Mouse (Mus musculus): ENCODE results near the gene Lonp2.
A peak's percentile ranks its signal among the peaks of the same experiment; 100 is the strongest.

Gene Lonp2

DNA sequence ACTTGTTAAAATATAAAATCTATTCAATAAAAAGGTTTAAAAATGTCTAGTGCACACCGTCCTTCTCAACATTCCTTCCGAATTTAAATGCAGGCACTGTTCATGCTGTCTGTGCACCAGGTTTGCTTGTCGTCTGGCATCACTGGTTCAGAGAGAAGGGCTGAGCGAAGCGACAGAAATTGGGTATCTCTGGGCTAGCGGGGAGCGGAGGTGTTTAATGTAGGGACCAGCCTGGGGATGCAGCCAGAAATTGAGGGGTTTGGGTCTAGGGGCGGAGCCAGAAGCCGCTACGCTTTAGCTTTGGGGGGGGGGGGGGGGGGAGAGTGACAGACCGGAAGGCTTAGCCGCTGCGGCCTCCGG lies 312 bp upstream of the Lonp2 start:
- DNase-seq (ENCODE audit: low read depth, low spot score), result no peak

DNA sequence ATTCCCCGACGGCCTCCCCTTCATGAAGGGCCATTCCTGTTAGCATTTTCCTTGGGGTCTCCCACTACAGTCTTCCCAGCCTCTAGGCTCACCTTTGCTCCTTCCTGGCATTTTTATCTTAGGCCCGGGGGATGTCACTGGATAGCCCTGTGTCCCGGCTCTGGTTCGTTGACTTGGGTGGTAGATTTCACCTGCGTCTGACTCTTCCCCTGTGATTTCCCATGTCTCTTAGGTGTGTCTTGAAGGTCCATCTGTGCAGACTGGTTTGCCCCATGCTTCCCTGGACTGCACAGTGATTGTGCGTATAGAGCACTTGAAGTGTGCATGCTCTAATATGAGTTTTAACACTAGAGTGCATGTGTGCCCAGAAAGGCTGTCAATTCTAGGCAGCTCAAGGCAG lies 1.1 kb downstream of the Lonp2 start:
- no peak for DNase-seq (ENCODE audit: low read depth, low spot score)

DNA sequence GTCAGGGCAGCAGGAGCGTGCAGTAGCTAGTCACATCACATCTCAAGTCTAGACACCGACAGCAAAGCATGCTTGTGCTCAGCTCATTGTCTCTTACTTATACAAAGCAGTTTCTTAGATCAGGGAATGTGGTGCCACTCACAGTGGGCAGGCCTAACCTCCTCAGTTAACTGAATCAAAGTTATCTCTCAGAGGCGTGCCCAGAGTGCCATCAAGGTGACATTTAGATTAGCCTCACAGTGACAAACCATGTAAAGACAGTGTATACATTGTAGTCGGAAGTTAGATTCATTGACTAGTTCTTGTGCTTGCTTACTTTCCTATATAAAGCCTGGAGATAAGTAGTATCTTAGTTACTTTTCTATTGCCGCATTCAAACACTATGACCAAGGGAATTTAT lies 6.4 kb downstream of the Lonp2 start:
- no peak for DNase-seq (ENCODE audit: low read depth, low spot score)

- DNase-seq (ENCODE audit: low read depth, low spot score), result no peak
Measured at GRCm38 (mm10) chr8:86631395-86631794, 7.6 kb downstream of the Lonp2 start.

DNA sequence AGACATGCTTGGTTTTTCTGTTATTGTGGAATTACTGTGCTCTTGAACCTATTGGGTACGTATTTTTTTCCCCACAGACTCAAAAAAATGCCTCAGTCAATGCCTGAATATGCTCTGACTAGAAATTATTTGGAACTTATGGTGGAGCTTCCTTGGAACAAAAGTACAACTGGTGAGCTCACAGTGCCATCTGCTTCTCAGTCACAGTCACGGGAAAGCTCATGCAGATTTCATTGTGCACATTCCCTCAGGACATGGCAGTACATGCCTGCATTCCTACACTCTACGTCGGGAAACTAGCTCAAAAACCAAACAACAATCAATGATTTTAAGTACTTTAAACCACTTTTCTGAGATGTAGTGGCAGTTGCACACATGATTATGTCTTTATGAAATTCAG lies 14.0 kb downstream of the Lonp2 start:
- DNase-seq (ENCODE audit: low read depth, low spot score), result no peak

DNA sequence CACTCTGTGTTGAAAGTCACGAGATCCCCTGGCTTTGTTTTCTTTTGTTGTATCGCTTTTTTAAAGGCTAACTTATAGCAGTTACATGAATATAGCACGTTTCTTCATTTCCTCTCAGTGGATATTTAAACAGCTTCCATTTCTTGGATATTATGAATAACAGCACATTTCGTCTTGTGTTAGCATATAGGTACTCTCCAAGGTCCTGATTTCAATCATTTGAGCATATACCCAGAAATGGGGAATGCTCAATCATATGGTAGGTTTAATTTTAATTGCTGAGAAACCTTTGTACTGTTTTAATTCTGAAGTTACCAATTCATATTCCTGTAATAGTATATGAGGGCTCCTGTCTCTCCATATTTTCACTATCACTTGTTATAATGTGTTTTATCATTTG lies 15.1 kb downstream of the Lonp2 start:
- DNase-seq (ENCODE audit: low read depth, low spot score), result no peak

DNA sequence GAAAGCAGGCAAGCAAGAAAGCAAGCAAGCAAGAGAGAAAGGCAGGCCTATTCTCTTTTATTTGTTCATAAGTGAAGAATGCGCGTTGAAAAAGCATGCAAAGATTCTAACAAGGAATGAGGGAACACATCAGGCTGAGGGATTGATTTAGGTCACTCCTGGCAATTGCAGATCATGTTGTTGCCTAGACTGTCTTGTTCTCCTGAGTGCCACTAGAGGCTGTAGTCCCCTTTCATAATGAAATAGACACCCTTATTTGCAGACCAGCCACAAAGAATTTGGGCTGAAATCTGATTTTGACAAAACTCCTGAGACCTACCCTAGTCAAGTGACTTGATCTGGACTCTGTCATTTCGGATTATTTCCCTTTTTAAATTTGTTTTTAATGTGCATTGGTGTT lies 18.8 kb downstream of the Lonp2 start:
- DNase-seq (ENCODE audit: low read depth, low spot score), result no peak

- no peak for DNase-seq (ENCODE audit: low read depth, low spot score)
Measured at GRCm38 (mm10) chr8:86644661-86645060, 20.8 kb downstream of the Lonp2 start.

GRCm38 (mm10) chr8:86647771-86648170 lies 23.9 kb downstream of the Lonp2 start:
- DNase-seq (ENCODE audit: low read depth, low spot score), result no peak

DNA sequence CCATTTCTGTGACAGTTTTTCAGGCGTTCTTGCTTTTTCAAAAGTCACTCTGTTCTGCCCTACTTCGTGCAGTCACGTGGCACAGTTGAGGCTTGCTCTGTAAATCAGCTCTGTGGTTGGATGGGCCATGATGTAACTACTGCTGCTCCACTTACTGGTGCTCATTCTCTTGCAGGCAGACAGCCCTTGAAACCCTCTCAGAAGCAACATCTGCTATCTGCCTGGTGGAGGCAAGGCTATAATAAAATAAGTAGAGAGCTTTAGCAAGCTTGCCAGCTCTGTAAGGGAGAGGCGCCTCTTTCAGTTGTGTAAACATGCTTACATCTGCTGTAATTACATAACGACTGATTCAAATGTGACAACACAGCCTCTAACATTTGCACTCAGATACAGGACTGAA lies 27.6 kb downstream of the Lonp2 start:
- peak; percentile 34 for DNase-seq (ENCODE audit: low read depth, low spot score)

DNA sequence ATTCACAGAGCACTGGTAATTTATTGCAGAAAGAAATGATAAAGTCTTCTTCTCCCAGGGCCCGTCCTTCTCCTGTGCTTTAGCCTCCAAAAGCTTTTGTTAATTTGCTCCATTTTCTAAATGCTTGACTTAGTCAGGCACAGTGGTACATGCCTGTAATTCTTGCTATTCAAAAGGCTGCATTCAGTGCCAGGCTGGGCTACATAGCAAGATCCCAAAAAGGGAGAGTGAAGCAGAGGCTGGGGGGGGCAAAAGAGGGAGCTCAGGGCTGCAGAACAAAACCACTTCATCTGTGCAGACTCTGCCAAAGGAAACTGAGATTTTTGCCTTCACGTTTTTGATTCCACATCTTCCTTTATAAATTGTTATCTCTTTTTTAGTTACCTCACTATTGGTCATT lies 28.7 kb downstream of the Lonp2 start:
- DNase-seq (ENCODE audit: low read depth, low spot score), result no peak

GRCm38 (mm10) chr8:86654578-86654977 lies 30.7 kb downstream of the Lonp2 start:
- DNase-seq (ENCODE audit: low read depth, low spot score), result no peak

GRCm38 (mm10) chr8:86668750-86669149 lies 44.9 kb downstream of the Lonp2 start:
- DNase-seq (ENCODE audit: low read depth, low spot score), result peak; percentile 36

GRCm38 (mm10) chr8:86669259-86669658 lies 45.4 kb downstream of the Lonp2 start:
- DNase-seq (ENCODE audit: low read depth, low spot score), result no peak

- DNase-seq (ENCODE audit: low read depth, low spot score), result no peak
Measured at GRCm38 (mm10) chr8:86686629-86687028, 62.8 kb downstream of the Lonp2 start.

DNA sequence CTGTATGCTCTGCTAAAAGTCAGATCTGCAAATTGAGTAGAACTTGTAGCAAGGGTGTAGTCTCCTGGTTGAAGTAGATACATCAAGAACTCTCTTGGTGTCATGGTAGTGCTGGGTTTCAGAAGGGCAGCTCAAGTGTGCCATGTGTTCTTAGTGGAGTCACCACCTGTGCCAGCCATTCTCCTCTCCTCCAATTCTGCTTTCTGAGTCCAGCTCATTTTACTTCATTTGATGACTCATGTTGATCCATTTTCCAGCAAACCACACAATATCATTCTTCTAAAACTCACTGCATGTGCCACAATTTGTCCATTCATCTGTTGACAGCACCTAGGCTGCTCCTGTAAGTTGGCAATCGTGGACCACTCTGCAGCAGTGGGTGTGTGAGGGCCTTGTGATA lies 68.3 kb downstream of the Lonp2 start:
- no peak for DNase-seq (ENCODE audit: low read depth, low spot score)

- no peak for DNase-seq (ENCODE audit: low read depth, low spot score)
Measured at GRCm38 (mm10) chr8:86694011-86694410, 70.2 kb downstream of the Lonp2 start.

- DNase-seq (ENCODE audit: low read depth, low spot score), result no peak
Measured at GRCm38 (mm10) chr8:86695703-86696102, 71.9 kb downstream of the Lonp2 start.

DNA sequence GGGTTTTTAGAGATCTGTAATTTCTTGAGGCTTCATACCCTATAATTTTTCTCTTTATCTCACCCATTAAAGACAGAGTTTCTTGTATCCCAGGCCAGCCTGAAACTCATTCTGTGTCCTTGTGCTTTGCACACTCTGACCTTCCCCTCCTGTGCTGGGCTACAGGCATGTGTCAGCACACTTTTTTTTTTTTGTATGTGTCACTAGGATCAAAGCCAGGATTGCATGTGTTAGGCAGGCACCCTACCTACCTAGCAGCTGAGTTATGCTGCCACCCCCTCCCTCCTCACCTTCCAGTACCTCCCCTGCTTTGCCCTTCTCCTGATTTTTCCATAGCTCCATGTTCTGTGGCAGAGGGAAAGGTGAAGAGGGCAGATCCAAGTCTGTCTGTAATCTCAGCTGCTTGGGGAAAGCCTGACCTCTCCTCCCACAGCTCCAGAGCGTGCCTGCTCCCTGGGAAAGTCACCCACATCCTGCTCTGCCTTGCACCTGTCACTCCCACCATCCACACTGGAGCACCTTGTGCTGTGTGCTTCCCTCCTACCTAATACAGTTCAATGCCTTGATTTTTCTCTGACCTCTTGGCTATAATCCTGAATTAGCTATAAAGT lies 75.1 kb downstream of the Lonp2 start:
- DNase-seq (ENCODE audit: low read depth, low spot score), result no peak

GRCm38 (mm10) chr8:86699471-86699870 lies 75.6 kb downstream of the Lonp2 start:
- DNase-seq (ENCODE audit: low read depth, low spot score), result no peak

DNA sequence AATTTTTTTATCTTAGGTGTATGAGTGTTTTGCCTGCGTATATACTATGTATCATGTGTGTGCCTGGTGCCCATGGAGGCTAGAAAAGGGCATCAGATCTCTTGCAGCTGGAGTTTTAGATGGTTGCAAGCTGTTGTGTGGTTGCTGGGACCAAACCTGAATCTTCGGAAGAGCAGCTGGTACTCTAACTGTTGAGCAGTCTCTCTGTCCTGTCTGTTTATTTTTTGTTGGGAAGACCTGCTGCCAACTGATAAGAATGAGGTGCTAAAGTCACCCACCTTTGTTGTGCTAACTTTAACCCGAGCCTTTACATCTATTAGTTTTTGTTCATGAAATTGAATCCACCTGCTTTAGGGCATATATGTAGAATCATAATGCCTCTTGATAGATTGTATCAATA lies 78.6 kb downstream of the Lonp2 start:
- no peak for DNase-seq (ENCODE audit: low read depth, low spot score)

- no peak for DNase-seq (ENCODE audit: low read depth, low spot score)
Measured at GRCm38 (mm10) chr8:86705317-86705716, 81.5 kb downstream of the Lonp2 start.

DNA sequence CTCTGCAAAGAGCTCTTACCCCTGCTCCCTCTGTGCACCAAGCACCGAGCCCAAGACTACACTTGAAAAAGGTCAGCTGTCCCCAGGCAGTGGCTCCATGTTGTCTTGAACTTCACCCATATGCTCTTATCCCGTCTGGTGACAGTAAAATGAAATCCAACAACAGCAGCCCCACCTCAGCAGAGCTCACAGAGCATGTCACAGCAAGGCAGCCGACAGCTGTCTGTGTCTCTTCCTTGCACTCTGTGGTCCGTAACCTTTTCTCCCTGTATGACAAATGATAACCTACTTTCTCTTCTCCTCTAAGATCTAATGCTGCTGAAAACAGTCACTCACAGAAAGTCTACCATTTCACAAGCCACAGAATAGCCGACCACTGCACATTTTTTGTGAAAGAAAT lies 82.9 kb downstream of the Lonp2 start:
- no peak for DNase-seq (ENCODE audit: low read depth, low spot score)

DNA sequence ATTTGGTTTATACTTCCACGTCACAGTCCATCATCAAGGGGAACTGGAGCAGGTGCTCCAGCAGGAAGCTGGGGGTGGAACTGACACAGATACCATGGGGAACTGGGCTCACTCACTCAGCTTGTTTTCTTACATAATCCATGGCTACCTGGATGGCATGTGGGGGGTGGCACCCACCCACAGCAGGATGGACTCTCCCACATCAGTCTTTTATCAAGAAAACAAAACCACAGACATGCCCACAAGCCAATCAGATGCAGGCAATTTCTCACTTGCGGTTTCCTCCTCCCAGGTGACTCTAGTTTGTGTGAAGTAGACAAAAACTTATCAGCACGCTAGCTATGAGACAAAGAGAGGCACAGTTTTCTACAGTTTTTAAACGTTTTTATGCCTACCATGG lies 84.0 kb downstream of the Lonp2 start:
- DNase-seq (ENCODE audit: low read depth, low spot score), result no peak
